Mouse (Mus musculus) liver, postnatal 0 days (tissue): ENCODE measurements around the gene Hoxa11. TPM values are rescaled to one million over a fixed set of nuclear protein-coding genes. Genes with fewer than 3 reads are reported as not detected.

ENCODE experiments used
- ATAC-seq: fragments of 200-750 bp; cut with Nextera tagmentation; 2 replicates; pipeline ENCODE4 v1.8.0; 2017; ENCODE audit warnings: mild to moderate bottlenecking, moderate library complexity
- DNase-seq: peaks from one replicate; pipeline ENCODE4 v3.0.0-alpha.2; 2016
- H3K27ac ChIP-seq: fragments of 300-500 bp; sonication (generic); 2 replicates; pipeline ENCODE4 v1.5.1; 2014; ENCODE audit warnings: antibody characterized with exemption, moderate library complexity, mild to moderate bottlenecking, low read depth
- H3K27me3 ChIP-seq: fragments of 300-500 bp; sonication (generic); 2 replicates; pipeline ENCODE4 v1.6.1; 2014; ENCODE audit warnings: low read length, control low read depth, mixed read lengths; ENCODE audit not compliant: insufficient read depth
- H3K36me3 ChIP-seq: fragments of 300-500 bp; sonication (generic); replicated peaks from 2 replicates; pipeline ENCODE4 v1.6.1; 2014; ENCODE audit warnings: mild to moderate bottlenecking, control low read depth, low read length, moderate library complexity, mixed read lengths; ENCODE audit not compliant: insufficient read depth
- H3K4me1 ChIP-seq: fragments of 300-500 bp; sonication (generic); 2 replicates; pipeline ENCODE4 v1.6.1; 2014; ENCODE audit warnings: antibody characterized with exemption, mild to moderate bottlenecking, control low read depth; ENCODE audit not compliant: insufficient read depth
- H3K4me2 ChIP-seq: fragments of 300-500 bp; sonication (generic); 2 replicates; pipeline ENCODE4 v1.6.1; 2014; ENCODE audit warnings: low read depth, mild to moderate bottlenecking, low read length, moderate library complexity, mixed read lengths
- H3K4me3 ChIP-seq: fragments of 300-500 bp; sonication (generic); 2 replicates; pipeline ENCODE4 v1.5.1; 2014; ENCODE audit warnings: low read depth, low read length
- H3K9ac ChIP-seq: fragments of 300-500 bp; sonication (generic); replicated peaks from 2 replicates; pipeline ENCODE4 v1.6.1; 2014; ENCODE audit warnings: mild to moderate bottlenecking, moderate library complexity
- H3K9me3 ChIP-seq: fragments of 300-500 bp; sonication (generic); 2 replicates; pipeline ENCODE4 v1.6.1; 2016; ENCODE audit warnings: mild to moderate bottlenecking, control low read depth, low read length, mixed read lengths
- CTCF ChIP-seq: sonication (generic); IDR thresholded peaks from 2 replicates; pipeline ENCODE4 v1.5.1; 2016; ENCODE audit warnings: antibody characterized with exemption, low read depth
- EP300 ChIP-seq: IDR thresholded peaks from 2 replicates; pipeline ENCODE4 v1.6.1; 2016; ENCODE audit warnings: antibody characterized with exemption, low read depth, mild to moderate bottlenecking
- WGBS: fragments of 180-500 bp; shearing (Covaris S2); extraction: QIAGEN DNeasy Blood & Tissue Kit; methylation state at CpG from one replicate; pipeline ENCODE4 v1.1.7; 2014; ENCODE audit not compliant: insufficient replicate concordance; 5-methylcytosine and 5-hydroxymethylcytosine counted together
- polyA plus RNA-seq: library from polyadenylated mRNA; unstranded; fragments of >200 nt; fragmentation: Nextera tagmentation; extraction: Ambion mirVana; gene quantifications from 2 replicates; pipeline ENCODE4 v1.2.1, GENCODE M21; 2015

The Hoxa11 gene
- polyA plus RNA-seq, 1 experiment from 2014 or later, result not detected

- no peak for ATAC-seq
- H3K4me2 ChIP-seq, result no peak overlapping the region
Observed at GRCm38 (mm10) chr6:52253511-52254500, 8.2 kb upstream of the Hoxa11 start.

GRCm38 (mm10) chr6:52252775-52253376 is 7.3 kb upstream of the Hoxa11 start:
- Histone ChIP-seq H3K27ac (no peak overlapping the region), H3K36me3 (no peaks in the 10 kb centered on the region), H3K9me3 (no peaks in the 10 kb centered on the region), H3K4me1 (no peaks in the 10 kb centered on the region), H3K9ac (no peak overlapping the region), H3K4me2 (no peak overlapping the region), H3K27me3 (peaks cover 97% of the 10 kb centered on the region), H3K4me3 (no peak overlapping the region)
- WGBS, result 2% methylated on average over 35 of the region's 35 CpGs
- no peak for TF ChIP-seq CTCF
- no peak for TF ChIP-seq EP300
- ATAC-seq (no peak), DNase-seq (no peak)

More at GRCm38 (mm10) chr6:52253511-52254500, 8.2 kb upstream of the Hoxa11 start:
- Histone ChIP-seq H3K36me3 (no peaks in the 10 kb centered on the region), H3K27ac (no peak overlapping the region), H3K9ac (no peak overlapping the region), H3K4me3 (no peak overlapping the region), H3K9me3 (no peaks in the 10 kb centered on the region), H3K4me1 (no peaks in the 10 kb centered on the region), H3K27me3 (peaks cover 97% of the 10 kb centered on the region)
- DNase-seq, result no peak
- 2% methylated on average over 59 of the region's 59 CpGs for WGBS
- no peak for TF ChIP-seq EP300
- TF ChIP-seq CTCF, result no peak

- Histone ChIP-seq H3K27me3 (peaks cover 97% of the 10 kb centered on the region), H3K4me2 (no peak overlapping the region), H3K9me3 (no peaks in the 10 kb centered on the region), H3K9ac (no peak overlapping the region), H3K4me1 (no peaks in the 10 kb centered on the region), H3K36me3 (no peaks in the 10 kb centered on the region), H3K27ac (no peak overlapping the region), H3K4me3 (no peak overlapping the region)
- ATAC-seq, result no peak
- DNase-seq, result no peak
- no peak for TF ChIP-seq CTCF
- TF ChIP-seq EP300, result no peak
- WGBS, result 5% methylated on average over 24 of the region's 24 CpGs
Observed at GRCm38 (mm10) chr6:52252016-52252774, 6.6 kb upstream of the Hoxa11 start.

GRCm38 (mm10) chr6:52251177-52251879 is 5.7 kb upstream of the Hoxa11 start:
- ATAC-seq (no peak), DNase-seq (no peak)
- no peaks in the 10 kb centered on the region for H3K4me1 ChIP-seq
- no peak overlapping the region for H3K27ac ChIP-seq
- no peak for TF ChIP-seq CTCF
- no peak for TF ChIP-seq EP300
- H3K4me2 ChIP-seq, result no peak overlapping the region
- H3K4me3 ChIP-seq, result no peak overlapping the region
- WGBS, result 10% methylated on average over 7 of the region's 7 CpGs
- H3K9ac ChIP-seq, result no peak overlapping the region
- no peaks in the 10 kb centered on the region for H3K9me3 ChIP-seq
- peaks cover 98% of the 10 kb centered on the region for H3K27me3 ChIP-seq
- H3K36me3 ChIP-seq, result no peaks in the 10 kb centered on the region

GRCm38 (mm10) chr6:52249826-52250225 is 4.2 kb upstream of the Hoxa11 start:
- DNase-seq (no peak), ATAC-seq (no peak)
- WGBS, result 2% methylated on average over 4 of the region's 4 CpGs
- Histone ChIP-seq H3K4me1 (peaks cover 6% of the 10 kb centered on the region; the same call in 1 of the 2 replicates), H3K9me3 (no peaks in the 10 kb centered on the region), H3K27me3 (peaks cover 99% of the 10 kb centered on the region), H3K4me3 (no peak overlapping the region), H3K4me2 (no peak overlapping the region), H3K27ac (no peak overlapping the region), H3K9ac (no peak overlapping the region), H3K36me3 (no peaks in the 10 kb centered on the region)
- TF ChIP-seq CTCF (no peak), EP300 (no peak)
